Mouse (Mus musculus) hematopoietic stem cell, adult 5-6 weeks (primary cell): ENCODE results near the gene Prkce. TPM values are rescaled to one million over a fixed set of nuclear protein-coding genes. Genes with fewer than 3 reads are reported as not detected.

Experiments
- ATAC-seq, 2 experiments: fragments of 125-278 bp in 1 of 2; replicated peaks in 1 of 2; 2 replicates each; pipeline ENCODE4 v1.8.0; 2016 to 2017; ENCODE audit warnings: inconsistent platforms in 2 of 2, mild to moderate bottlenecking in 2 of 2, moderate number of reproducible peaks in 2 of 2, low read depth in 1 of 2, moderate TSS enrichment in 1 of 2; ENCODE audit not compliant: low FRiP score in 2 of 2, poor library complexity in 2 of 2, severe bottlenecking in 2 of 2, insufficient read depth in 1 of 2, low TSS enrichment in 1 of 2
- total RNA-seq: library from RNA; stranded (forward); fragments of 172-1452, 232-1000 nt; gene quantifications from 2 replicates; pipeline ENCODE4 v1.2.3, GENCODE M21; 2017

Gene Prkce
- total RNA-seq, 1 experiment from 2014 or later = 15.4 TPM

GRCm38 (mm10) chr17:86484087-86484737 lies 316.6 kb downstream of the Prkce start:
- peak; percentile 84 to 88 for ATAC-seq

- no peak for ATAC-seq
These were observed 319.1 kb downstream of the Prkce start for GRCm38 (mm10) chr17:86486657-86487056.

DNA sequence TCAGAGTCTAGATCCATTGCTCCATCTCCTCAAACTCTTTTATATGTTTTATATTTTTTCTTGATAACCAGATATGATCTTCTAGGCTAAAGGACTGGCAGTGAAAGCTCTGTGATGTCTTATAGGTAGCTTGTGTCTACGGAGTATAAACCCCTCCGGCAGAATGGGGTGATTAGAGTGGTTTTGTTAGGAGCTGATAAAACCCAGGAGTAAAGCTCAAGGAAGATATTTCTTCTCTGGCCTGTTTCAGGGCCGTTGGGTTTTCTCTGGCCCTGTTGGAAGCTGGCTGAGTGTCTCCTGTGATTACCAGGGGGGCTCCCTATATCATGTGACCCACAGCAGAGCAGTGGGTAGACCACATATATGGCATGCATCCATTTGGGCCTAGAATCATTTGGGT lies 319.9 kb downstream of the Prkce start:
- ATAC-seq = no peak

GRCm38 (mm10) chr17:86489827-86490226 lies 322.2 kb downstream of the Prkce start:
- ATAC-seq = no peak

DNA sequence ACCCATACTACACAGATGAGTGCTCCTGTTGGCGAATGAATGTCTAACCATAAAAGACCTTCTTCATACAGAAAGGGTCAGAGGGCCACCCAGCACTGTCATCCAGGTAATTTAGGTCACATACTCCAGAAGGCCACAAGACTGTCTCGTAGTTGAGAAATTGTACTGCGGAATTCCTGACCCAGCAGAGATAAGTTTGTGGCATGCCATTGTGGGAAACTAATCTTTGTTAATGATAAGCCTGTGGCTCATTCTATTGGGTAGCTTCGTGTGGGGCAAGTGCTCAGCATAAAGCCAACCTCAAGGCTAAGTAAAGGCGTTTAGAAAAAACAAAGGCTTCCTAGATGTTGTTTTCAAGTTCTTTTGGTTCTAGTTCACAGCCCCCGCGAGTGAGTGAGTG lies 324.8 kb downstream of the Prkce start:
- no peak for ATAC-seq

GRCm38 (mm10) chr17:86493891-86494420 lies 326.4 kb downstream of the Prkce start:
- no peak for ATAC-seq

GRCm38 (mm10) chr17:86494494-86494893 lies 326.9 kb downstream of the Prkce start:
- ATAC-seq = no peak; a peak in 1 of 4 replicates

GRCm38 (mm10) chr17:86494895-86495294 lies 327.3 kb downstream of the Prkce start:
- ATAC-seq = peak; percentile 65

DNA sequence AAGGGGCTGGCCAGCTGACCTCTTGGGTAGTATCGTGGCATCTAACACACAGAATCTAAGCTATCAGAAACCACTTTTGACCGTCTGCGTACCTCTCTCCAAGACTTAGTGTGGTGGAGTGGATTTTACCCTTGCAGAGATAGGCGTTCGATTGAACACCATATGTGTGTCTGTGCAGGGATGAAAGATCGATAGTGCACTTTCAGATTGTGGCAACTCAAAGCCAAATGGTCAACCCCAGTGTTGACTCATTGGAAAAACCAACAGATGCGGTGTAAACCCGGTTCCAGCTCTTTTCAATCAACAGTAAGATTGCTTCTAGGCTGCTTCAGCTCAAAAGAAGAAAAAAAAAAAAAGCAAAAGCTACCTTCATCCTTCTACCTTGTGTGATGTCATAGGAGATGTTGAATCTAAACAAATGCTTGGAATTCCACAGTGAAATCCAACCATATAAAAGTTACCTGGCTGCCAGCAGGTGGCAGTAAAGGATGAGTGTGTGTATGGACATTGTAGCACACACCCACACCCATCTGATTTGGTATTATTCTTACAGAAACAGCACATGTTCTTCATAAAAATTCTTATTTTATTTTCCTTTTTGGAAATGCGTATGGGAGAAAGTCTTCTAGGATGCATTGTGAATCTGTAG lies 328.7 kb downstream of the Prkce start:
- ATAC-seq = no peak

DNA sequence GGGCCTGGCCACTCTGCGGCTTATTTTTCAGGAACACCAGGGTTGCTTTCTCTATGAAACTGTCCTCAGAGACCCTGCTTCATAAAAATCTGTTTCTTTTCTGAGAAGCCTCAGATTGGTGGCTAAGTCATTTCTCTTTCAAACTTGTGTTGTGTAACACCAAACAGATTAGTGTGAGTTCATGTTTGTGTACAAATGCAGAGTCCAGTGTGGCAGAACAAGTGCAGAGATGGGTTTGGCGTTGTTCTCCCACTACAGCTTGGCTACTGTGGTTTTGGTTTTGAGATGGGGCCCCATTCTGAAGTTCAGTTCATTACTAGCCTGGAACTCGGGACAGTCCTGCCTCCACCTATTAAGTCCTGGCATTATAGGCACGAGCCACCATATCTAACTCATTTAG lies 329.7 kb downstream of the Prkce start:
- ATAC-seq = no peak

DNA sequence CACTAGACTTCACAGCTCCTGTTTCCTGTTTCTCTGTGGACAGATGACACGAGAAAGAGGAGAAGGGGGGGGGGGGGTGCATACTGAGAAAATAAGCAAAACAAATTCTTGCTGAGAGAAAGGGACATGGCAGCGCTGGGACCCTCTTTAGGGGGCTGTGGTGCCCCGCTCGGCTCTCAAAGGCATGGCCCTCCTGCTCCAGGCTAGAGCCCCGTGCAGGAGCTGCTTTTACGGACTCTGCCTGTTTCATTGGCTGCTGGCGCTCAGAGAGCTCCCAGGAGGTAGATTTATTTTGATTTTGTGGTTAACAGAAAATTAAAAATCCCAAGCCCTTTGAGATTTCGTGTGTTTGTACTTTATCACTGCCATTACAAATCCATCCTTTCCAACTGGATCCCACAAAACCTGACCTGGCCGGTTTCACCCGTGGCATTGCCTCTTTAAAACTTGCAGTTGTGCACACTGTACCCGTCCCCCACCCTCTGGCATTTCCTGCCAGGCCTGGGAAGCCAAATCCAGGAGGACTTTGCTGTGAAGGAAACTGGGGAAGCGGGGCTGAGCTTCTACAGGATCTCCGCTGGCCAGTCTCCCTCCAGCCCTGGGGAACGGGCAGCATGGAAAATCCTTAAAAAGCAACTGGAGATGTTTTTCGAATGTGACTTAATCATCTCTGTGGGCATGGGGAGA lies 331.9 kb downstream of the Prkce start:
- ATAC-seq = no peak

- no peak for ATAC-seq
These were observed 333.8 kb downstream of the Prkce start for GRCm38 (mm10) chr17:86501393-86501792.

- ATAC-seq = no peak
These were observed 335.8 kb downstream of the Prkce start for GRCm38 (mm10) chr17:86503208-86503897.

DNA sequence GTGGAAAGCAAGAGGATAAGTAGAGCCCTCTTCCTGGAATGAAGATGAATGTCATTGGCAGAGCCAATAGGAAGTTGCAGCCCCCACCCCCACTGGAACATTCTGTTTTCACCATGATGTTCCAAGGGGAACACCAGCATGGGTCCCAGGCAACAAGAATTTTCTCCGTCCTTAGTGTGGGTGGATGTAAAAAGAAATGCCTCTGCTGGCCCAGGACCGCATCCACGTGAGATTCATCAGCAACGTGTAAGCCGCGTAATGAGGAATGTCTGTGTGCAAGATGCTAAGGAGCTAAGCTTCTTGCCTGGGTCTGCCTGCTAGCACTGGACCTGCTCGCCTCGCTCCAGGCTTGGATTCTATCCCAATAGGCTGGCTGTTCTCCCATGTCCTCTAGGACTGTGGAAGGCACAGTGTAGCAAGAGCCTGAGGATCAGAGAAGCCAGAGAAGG lies 337.6 kb downstream of the Prkce start, which contains the start of gene Gm10309:
TSS of gene Gm10309 (minus strand) at position 50 of the 449 bp plus-strand sequence.
- ATAC-seq = no peak

DNA sequence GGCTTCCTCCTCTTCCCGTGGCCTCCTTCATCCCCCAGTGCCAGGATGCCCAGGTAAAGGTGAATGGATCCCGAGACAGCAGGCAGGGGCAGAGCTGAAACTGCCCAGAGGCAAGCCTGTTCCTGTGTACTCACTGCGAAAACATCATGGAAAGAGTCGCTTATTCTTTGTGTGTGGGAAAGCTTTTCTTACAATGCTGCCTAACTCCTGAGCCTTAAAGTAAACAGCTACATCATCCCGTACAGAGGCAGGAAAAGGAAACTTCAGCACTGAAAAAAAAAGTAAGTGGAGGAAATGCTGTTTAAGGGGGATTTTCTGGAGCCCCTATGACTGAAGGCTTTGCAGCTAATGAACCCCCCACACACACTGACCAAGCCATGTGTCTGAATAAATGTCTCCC lies 339.3 kb downstream of the Prkce start:
- ATAC-seq = no peak

GRCm38 (mm10) chr17:86507342-86508211 lies 340.0 kb downstream of the Prkce start:
- no peak for ATAC-seq

DNA sequence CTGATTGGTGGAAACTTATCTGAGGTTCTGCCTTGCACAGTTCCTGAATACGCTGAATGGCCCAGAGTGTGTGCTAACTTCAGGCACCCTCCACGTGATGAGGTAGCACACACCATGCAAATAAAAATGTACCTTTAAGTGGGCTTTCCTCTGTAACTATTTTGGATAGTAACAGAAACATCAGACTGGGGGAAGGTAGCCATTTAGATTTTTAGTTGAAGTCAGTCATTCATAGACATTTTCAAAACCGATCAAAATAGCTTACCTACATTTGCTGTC lies 340.6 kb downstream of the Prkce start:
- no peak for ATAC-seq
